Mouse (Mus musculus) lung, adult 2 months (tissue): ENCODE results near the gene Gm49339. TPM values are rescaled to one million over a fixed set of nuclear protein-coding genes. Genes with fewer than 3 reads are reported as not detected.

Source experiments
- DNase-seq: peaks from one replicate; pipeline ENCODE4 v3.0.0; 2022
- H3K4me1 ChIP-seq: fragments of 200-500 bp; 2 replicates; pipeline ENCODE4 v1.6.1; 2011; ENCODE audit warnings: low read length; ENCODE audit not compliant: control insufficient read depth, insufficient read depth
- H3K4me3 ChIP-seq: fragments of 200-500 bp; replicated peaks from 2 replicates; pipeline ENCODE3; 2011; ENCODE audit warnings: low read depth, mild to moderate bottlenecking, control low read depth, low read length; ENCODE audit errors: extremely low read depth
- CTCF ChIP-seq: fragments of 200-500 bp; IDR thresholded peaks from 2 replicates; pipeline ENCODE4 v1.5.1; 2011; ENCODE audit warnings: mild to moderate bottlenecking, low read length, control low read depth; ENCODE audit not compliant: insufficient read depth
- POLR2A ChIP-seq: fragments of 200-500 bp; IDR thresholded peaks from 2 replicates; pipeline ENCODE4 v1.6.1; 2011; ENCODE audit warnings: low read depth, mild to moderate bottlenecking, control low read depth, low read length, borderline replicate concordance; ENCODE audit errors: extremely low read depth
- WGBS: fragments of 180-500 bp; shearing (Covaris S2); methylation state at CpG from one replicate; pipeline ENCODE4 v1.1.7; 2018; 5-methylcytosine and 5-hydroxymethylcytosine counted together
- polyA plus RNA-seq: library from polyadenylated mRNA; depleted of rRNA; stranded (reverse); fragments of >200 nt; gene quantifications from 2 replicates; pipeline ENCODE4 v1.2.3, GENCODE M21; 2012; rRNA removed

The Gm49339 gene
- polyA plus RNA-seq, 1 experiment, result 14.5 TPM

DNA sequence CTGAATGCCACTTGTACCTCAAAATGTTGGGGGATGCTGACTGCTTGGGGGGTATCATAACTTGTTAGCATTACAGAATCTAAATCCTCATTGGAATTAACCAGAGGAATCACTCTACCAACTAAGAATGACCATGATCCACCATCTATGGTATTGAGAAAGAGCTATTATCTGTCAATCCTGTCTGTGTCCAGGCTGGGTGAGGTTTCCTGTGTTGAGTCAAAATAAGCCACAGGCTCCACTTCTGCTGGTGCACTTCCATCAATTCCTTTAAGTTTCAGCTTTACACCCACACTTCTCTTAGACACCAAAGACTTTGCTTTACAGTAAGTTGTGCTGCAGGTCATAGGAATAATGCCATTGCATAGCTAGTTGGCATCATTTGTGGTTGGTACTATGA lies 41.0 kb downstream of the Gm49339 start:
- DNase-seq, result no peak
- no peak for TF ChIP-seq POLR2A
- no peaks in the 10 kb centered on the region for H3K4me1 ChIP-seq
- H3K4me3 ChIP-seq, result no peak overlapping the region

DNA sequence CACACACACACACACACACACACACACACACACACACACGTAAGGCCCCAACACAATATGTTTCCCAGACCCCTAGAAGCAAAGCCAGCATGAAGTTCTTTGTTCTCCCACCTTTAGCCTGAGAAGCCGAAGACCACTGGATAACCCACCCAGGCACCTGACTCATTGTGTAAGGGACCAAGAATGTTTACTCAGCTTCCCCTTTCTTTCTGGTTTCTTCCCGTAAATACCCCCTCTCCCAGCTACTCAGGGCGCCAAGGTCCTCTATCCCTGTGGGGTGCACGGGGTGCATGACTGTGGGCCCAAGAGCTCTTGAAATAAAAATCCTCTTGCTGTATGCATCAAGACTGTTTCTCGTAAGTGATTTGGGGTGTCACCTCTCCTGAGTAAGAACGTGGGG lies 45.7 kb downstream of the Gm49339 start:
- no peaks in the 10 kb centered on the region for H3K4me1 ChIP-seq
- TF ChIP-seq CTCF, result no peak
- 51% methylated on average over 7 of the region's 7 CpGs for WGBS
- DNase-seq, result no peak
- H3K4me3 ChIP-seq, result no peak overlapping the region

DNA sequence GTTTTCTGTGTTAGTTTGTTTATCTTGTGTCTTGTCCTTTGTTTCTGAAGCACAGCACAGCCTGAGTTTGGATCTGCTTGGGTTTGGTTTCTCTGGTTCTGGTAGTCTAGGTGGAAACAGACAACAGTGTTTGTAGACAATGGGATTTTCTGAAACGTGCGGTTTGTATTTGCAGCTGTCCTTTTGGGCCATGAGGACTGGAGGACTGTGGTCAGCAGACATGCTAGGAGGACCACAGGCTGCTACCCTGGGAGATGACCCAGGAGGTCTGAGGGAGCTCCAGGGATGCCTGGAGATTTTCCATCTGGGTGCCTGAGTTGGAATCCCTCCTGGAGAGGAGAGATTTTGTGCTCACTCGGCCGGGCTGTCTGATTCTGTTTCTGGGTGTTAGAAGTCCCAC lies 46.2 kb downstream of the Gm49339 start:
- no peaks in the 10 kb centered on the region for H3K4me1 ChIP-seq
- 55% methylated on average over 4 of the region's 4 CpGs for WGBS
- no peak overlapping the region for H3K4me3 ChIP-seq
- TF ChIP-seq CTCF, result no peak
- TF ChIP-seq POLR2A, result no peak
- no peak for DNase-seq

DNA sequence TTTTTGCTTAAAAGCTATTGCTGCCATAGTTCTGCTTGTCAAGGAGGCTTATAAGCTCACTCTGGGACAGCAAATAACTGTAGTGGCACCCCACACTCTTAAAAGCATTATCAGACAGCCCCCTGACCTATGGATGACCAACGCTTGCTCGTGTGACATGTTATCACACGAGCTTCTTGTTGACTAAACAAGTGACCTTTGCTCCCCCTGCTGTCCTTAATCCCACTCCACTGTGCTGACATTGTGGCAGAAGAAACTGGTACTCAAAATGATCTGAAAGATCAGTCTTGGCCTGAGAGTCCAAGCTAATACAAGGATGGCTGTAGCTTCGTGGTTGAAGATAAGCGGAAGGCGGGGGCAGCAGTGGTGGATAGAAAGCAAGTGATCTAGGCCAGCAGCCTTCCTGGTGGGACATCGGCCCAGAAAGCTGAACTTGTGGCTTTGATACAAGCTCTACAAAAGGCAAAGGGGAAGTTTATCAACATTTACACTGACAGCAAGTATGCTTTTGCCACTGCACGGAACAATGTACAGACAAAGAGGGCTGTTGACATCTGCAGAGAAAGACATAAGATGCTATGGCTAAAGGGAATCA lies 48.5 kb downstream of the Gm49339 start:
- 42% methylated on average over 8 of the region's 8 CpGs for WGBS
- Histone ChIP-seq H3K4me3 (no peak overlapping the region), H3K4me1 (no peaks in the 10 kb centered on the region)
- TF ChIP-seq CTCF (no peak), POLR2A (no peak)
- no peak for DNase-seq

DNA sequence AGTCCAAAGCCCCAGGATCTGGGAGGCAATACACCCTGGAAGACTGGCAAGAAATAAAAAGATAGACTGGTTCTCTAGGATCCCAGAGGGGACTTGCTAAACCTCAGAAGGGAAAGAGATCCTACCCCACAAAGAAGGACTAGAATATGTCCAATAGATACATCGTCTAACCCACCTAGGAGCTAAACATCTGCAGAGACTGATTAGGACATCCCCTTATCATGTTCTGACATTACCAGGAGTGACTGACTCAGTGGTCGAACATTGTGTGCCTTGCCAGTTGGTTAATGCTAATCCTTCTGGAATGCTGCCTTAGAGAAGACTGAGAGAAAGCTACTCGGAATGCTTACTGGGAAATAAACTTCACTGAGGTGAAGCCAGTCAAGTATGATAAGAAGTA lies 49.1 kb downstream of the Gm49339 start:
- TF ChIP-seq POLR2A (no peak), CTCF (no peak)
- DNase-seq, result no peak
- Histone ChIP-seq H3K4me1 (no peaks in the 10 kb centered on the region), H3K4me3 (no peak overlapping the region)
- 66% methylated on average over 3 of the region's 3 CpGs for WGBS

DNA sequence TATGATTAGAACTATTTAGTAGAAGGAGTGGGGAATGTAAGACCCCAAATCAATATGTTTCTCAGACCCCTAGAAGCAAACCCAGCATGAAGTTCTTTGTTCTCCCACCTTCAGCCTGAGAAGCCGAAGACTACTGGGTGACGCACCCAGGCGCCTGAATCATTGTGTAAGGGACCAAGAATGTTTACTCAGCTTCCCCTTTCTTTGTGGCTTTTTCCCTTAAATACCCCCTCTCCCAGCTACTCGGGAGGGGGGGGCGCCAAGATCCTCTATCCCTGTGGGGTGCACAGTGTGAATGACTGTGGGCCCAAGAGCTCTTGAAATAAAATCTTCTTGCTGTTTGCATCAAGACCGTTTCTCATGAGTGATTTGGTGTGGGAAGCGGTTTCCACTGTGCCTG lies 50.4 kb downstream of the Gm49339 start:
- Histone ChIP-seq H3K4me3 (no peak overlapping the region), H3K4me1 (no peaks in the 10 kb centered on the region)
- WGBS, result 80% methylated on average over 7 of the region's 7 CpGs
- DNase-seq, result no peak
- no peak for TF ChIP-seq CTCF
- TF ChIP-seq POLR2A, result no peak

Other genes starting within 250 kb of the Gm49339 start
- gene Lilr4b, start within 50 bp of the Gm49339 start, polyA plus RNA-seq, result 5.0 and 9.7 TPM in 2 replicates
- gene Lilrb4a, start 10.3 kb downstream of the Gm49339 start, polyA plus RNA-seq, result 5.2 and 9.0 TPM in 2 replicates
- gene Fam162b, start 109.9 kb downstream of the Gm49339 start, polyA plus RNA-seq, result 11.4 and 26.2 TPM in 2 replicates
- gene Gprc6a, start 150.8 kb downstream of the Gm49339 start, polyA plus RNA-seq, result 1.7 and 1.8 TPM in 2 replicates
- not detected in 2 replicates for gene Rfx6, start 197.1 kb downstream of the Gm49339 start, polyA plus RNA-seq